Mouse (Mus musculus) forebrain, embryonic 13.5 days (tissue): ENCODE data around the gene Efnb2. TPM values are rescaled to one million over a fixed set of nuclear protein-coding genes. Genes with fewer than 3 reads are reported as not detected.

Source experiments
- ATAC-seq: fragments of 200-750 bp; cut with Nextera tagmentation; 2 replicates; pipeline ENCODE4 v1.8.0; 2017
- H3K27ac ChIP-seq: fragments of 300-500 bp; sonication (generic); 2 replicates; pipeline ENCODE4 v1.5.1; 2015; ENCODE audit warnings: inconsistent platforms, mild to moderate bottlenecking, moderate library complexity
- H3K27me3 ChIP-seq: fragments of 300-500 bp; sonication (generic); 2 replicates; pipeline ENCODE4 v1.6.1; 2015; ENCODE audit warnings: mild to moderate bottlenecking, inconsistent platforms
- H3K36me3 ChIP-seq: fragments of 300-500 bp; sonication (generic); 2 replicates; pipeline ENCODE4 v1.6.1; 2015; ENCODE audit warnings: mild to moderate bottlenecking, inconsistent platforms; ENCODE audit not compliant: poor library complexity, severe bottlenecking
- H3K4me1 ChIP-seq: fragments of 300-500 bp; sonication (generic); 2 replicates; pipeline ENCODE4 v1.6.1; 2015; ENCODE audit warnings: inconsistent platforms
- H3K4me2 ChIP-seq: fragments of 300-500 bp; sonication (generic); 2 replicates; pipeline ENCODE4 v1.6.1; 2015; ENCODE audit warnings: inconsistent platforms, mild to moderate bottlenecking, moderate library complexity
- H3K4me3 ChIP-seq: fragments of 300-500 bp; sonication (generic); 2 replicates; pipeline ENCODE4 v1.5.1; 2015; ENCODE audit warnings: mild to moderate bottlenecking, inconsistent platforms
- H3K9ac ChIP-seq: fragments of 300-500 bp; sonication (generic); 2 replicates; pipeline ENCODE4 v1.6.1; 2015; ENCODE audit warnings: mild to moderate bottlenecking, inconsistent platforms
- H3K9me3 ChIP-seq: fragments of 300-500 bp; sonication (generic); replicated peaks from 2 replicates; pipeline ENCODE4 v1.6.1; 2016; ENCODE audit warnings: inconsistent platforms
- WGBS: fragments of 180-500 bp; shearing (Covaris S2); methylation state at CpG from one replicate; pipeline ENCODE4 v1.1.7; 2015; 5-methylcytosine and 5-hydroxymethylcytosine counted together
- microRNA-seq: library from miRNA; unstranded; fragments of <30 nt; microRNA quantifications from one replicate; pipeline ENCODE4, GENCODE M21; 2016
- polyA plus RNA-seq: library from polyadenylated mRNA; unstranded; fragments of >200 nt; fragmentation: Nextera tagmentation; extraction: Ambion mirVana; gene quantifications from 2 replicates; pipeline ENCODE4 v1.2.1, GENCODE M21; 2015

The Efnb2 gene
- polyA plus RNA-seq, 1 experiment from 2014 or later: 46.8 TPM

GRCm38 (mm10) chr8:8576833-8577232, 84.2 kb downstream of the Efnb2 start:
- WGBS: 90% methylated on average over 6 of the region's 6 CpGs
- ATAC-seq: no peak
- Histone ChIP-seq H3K27me3 (0 out of 2 replicates have a peak, but pooled peaks cover 3% of the 10 kb centered on the region), H3K9me3 (no peaks in the 10 kb centered on the region), H3K36me3 (no peaks in the 10 kb centered on the region), H3K9ac (no peak overlapping the region), H3K4me3 (no peak overlapping the region), H3K4me2 (no peak overlapping the region), H3K4me1 (peaks cover 35% of the 10 kb centered on the region), H3K27ac (no peak overlapping the region)

- Histone ChIP-seq H3K27me3 (0 out of 2 replicates have a peak, but pooled peaks cover 3% of the 10 kb centered on the region), H3K36me3 (no peaks in the 10 kb centered on the region), H3K9me3 (no peaks in the 10 kb centered on the region), H3K4me2 (no peak overlapping the region), H3K4me1 (peaks cover 35% of the 10 kb centered on the region), H3K27ac (no peak overlapping the region), H3K4me3 (no peak overlapping the region), H3K9ac (no peak overlapping the region)
- no peak for ATAC-seq
- 41% methylated on average over 6 of the region's 6 CpGs for WGBS
Observed at GRCm38 (mm10) chr8:8576286-8576685, 84.8 kb downstream of the Efnb2 start.

- peak; percentile 68 for ATAC-seq
- WGBS: 20% methylated on average over 19 of the region's 19 CpGs
- Histone ChIP-seq H3K4me1 (peaks cover 35% of the 10 kb centered on the region), H3K27me3 (0 out of 2 replicates have a peak, but pooled peaks cover 3% of the 10 kb centered on the region), H3K4me2 (peak overlapping the region; percentile 17), H3K36me3 (no peaks in the 10 kb centered on the region), H3K27ac (no peak overlapping the region), H3K4me3 (no peak overlapping the region), H3K9me3 (no peaks in the 10 kb centered on the region), H3K9ac (no peak overlapping the region)
Observed at GRCm38 (mm10) chr8:8574521-8575499, 86.2 kb downstream of the Efnb2 start.

- no peaks in the 10 kb centered on the region for H3K9me3 ChIP-seq
- H3K27ac ChIP-seq: no peak overlapping the region; the same call in 1 of the 2 replicates
- H3K4me3 ChIP-seq: no peak overlapping the region
- H3K4me2 ChIP-seq: no peak overlapping the region
- no peaks in the 10 kb centered on the region for H3K36me3 ChIP-seq
- ATAC-seq: no peak
- 9% methylated on average over 5 of the region's 5 CpGs for WGBS
- H3K9ac ChIP-seq: no peak overlapping the region
- H3K27me3 ChIP-seq: 0 out of 2 replicates have a peak, but pooled peaks cover 3% of the 10 kb centered on the region
- peaks cover 23% of the 10 kb centered on the region for H3K4me1 ChIP-seq
Observed at GRCm38 (mm10) chr8:8572272-8572671, 88.8 kb downstream of the Efnb2 start.

- Histone ChIP-seq H3K27me3 (no peaks in the 10 kb centered on the region), H3K27ac (no peak overlapping the region)
Observed at GRCm38 (mm10) chr8:8571625-8572215, 89.3 kb downstream of the Efnb2 start.

GRCm38 (mm10) chr8:8569280-8569679, 91.8 kb downstream of the Efnb2 start:
- no peaks in the 10 kb centered on the region for H3K36me3 ChIP-seq
- no peak overlapping the region for H3K4me3 ChIP-seq
- H3K4me2 ChIP-seq: no peak overlapping the region
- H3K4me1 ChIP-seq: peaks cover 4% of the 10 kb centered on the region
- no peak overlapping the region for H3K9ac ChIP-seq
- H3K9me3 ChIP-seq: no peaks in the 10 kb centered on the region
- no peak for ATAC-seq
- H3K27ac ChIP-seq: no peak overlapping the region
- 90% methylated on average over 10 of the region's 10 CpGs for WGBS
- no peaks in the 10 kb centered on the region for H3K27me3 ChIP-seq

More at GRCm38 (mm10) chr8:8571625-8572215, 89.3 kb downstream of the Efnb2 start:
- Histone ChIP-seq H3K4me1 (peaks cover 22% of the 10 kb centered on the region), H3K36me3 (no peaks in the 10 kb centered on the region), H3K9me3 (no peaks in the 10 kb centered on the region), H3K4me2 (no peak overlapping the region), H3K4me3 (no peak overlapping the region), H3K9ac (no peak overlapping the region)
- ATAC-seq: no peak
- 89% methylated on average over 7 of the region's 7 CpGs for WGBS

GRCm38 (mm10) chr8:8568215-8568773, 92.7 kb downstream of the Efnb2 start:
- no peaks in the 10 kb centered on the region for H3K36me3 ChIP-seq
- no peaks in the 10 kb centered on the region for H3K9me3 ChIP-seq
- no peak overlapping the region for H3K4me3 ChIP-seq
- ATAC-seq: no peak
- no peak overlapping the region for H3K4me2 ChIP-seq
- WGBS: 94% methylated on average over 9 of the region's 9 CpGs
- no peak overlapping the region for H3K9ac ChIP-seq
- H3K4me1 ChIP-seq: peaks cover 4% of the 10 kb centered on the region
- no peaks in the 10 kb centered on the region for H3K27me3 ChIP-seq
- no peak overlapping the region for H3K27ac ChIP-seq

Small RNA genes within 50 kb of the gene (microRNA-seq; reads per million reads assigned to microRNA genes)
- gene Mir7654: 17.2 reads per million, percentile 29 among the genes with 10 or more reads in this experiment

Other genes starting within 250 kb of the Efnb2 start
- 180 and 188 TPM in 2 replicates for gene Arglu1, start 29.3 kb upstream of the Efnb2 start, polyA plus RNA-seq